ENCODE assay signal across 30 mouse cellular contexts in genomic region chr19:25514986-25515530, GRCm38 (mm10). TPM values are rescaled to one million over a fixed set of nuclear protein-coding genes. Genes with fewer than 3 reads are reported as not detected.
DNase-seq lines count a peak whose midpoint lies in the region; ATAC-seq and TF ChIP-seq lines count a peak whose summit lies in the region.
"Had no signal": no experiment of that assay in that cellular context is flagged by ENCODE, and none has a peak within 500 bp of the region (broad histone marks: within the 10 kb centered on the region; RNA-seq: fewer than 3 reads in every experiment).

No protein-coding gene starts in this region.

- ATAC-seq in hindbrain, embryonic 11.5 days (ENCODE audit: low FRiP score), result no peak
- ATAC-seq in intestine, embryonic 15.5 days, result peak; percentile 90
- ATAC-seq: forebrain, embryonic 15.5 days had no signal

- no peak overlapping the region for H3K4me3 ChIP-seq in hindbrain, embryonic 10.5 days
- no peak overlapping the region for H3K4me3 ChIP-seq in hindbrain, embryonic 11.5 days (ENCODE audit: low read depth, low read length)
- 0 out of 2 replicates have a peak overlapping the region, but pooled peaks have one; percentile 26 for H3K4me3 ChIP-seq in E14TG2a.4 (replicated peaks; ENCODE audit: low read length)
- no peak overlapping the region for H3K4me3 ChIP-seq in intestine, embryonic 15.5 days (replicated peaks)
- H3K4me3 ChIP-seq: embryonic facial prominence, embryonic 15.5 days; forebrain, embryonic 15.5 days; heart, embryonic 10.5 days; kidney, embryonic 15.5 days; left cerebral cortex, adult 2 months; liver, embryonic 13.5 days; neural tube, embryonic 12.5 days had no signal

- peaks cover 8% of the 10 kb centered on the region for H3K4me1 ChIP-seq in hindbrain, embryonic 10.5 days (replicated peaks)
- H3K4me1 ChIP-seq in hindbrain, embryonic 11.5 days (replicated peaks; ENCODE audit: control insufficient read depth, insufficient read depth, low read length), result no peaks in the 10 kb centered on the region
- H3K4me1 ChIP-seq in E14TG2a.4 (replicated peaks; ENCODE audit: low read depth, low read length), result peaks cover 38% of the 10 kb centered on the region
- H3K4me1 ChIP-seq in intestine, embryonic 15.5 days (replicated peaks), result 0 out of 2 replicates have a peak, but pooled peaks cover 3% of the 10 kb centered on the region
- H3K4me1 ChIP-seq: embryonic facial prominence, embryonic 15.5 days; forebrain, embryonic 15.5 days; kidney, embryonic 15.5 days; liver, embryonic 13.5 days; neural tube, embryonic 12.5 days had no signal

- no peak overlapping the region for H3K27ac ChIP-seq in hindbrain, embryonic 10.5 days
- no peak overlapping the region for H3K27ac ChIP-seq in hindbrain, embryonic 11.5 days (ENCODE audit: low read depth, low read length)
- no peak overlapping the region for H3K27ac ChIP-seq in intestine, embryonic 15.5 days
- H3K27ac ChIP-seq: embryonic facial prominence, embryonic 15.5 days; forebrain, embryonic 15.5 days; heart, embryonic 10.5 days; hindbrain, embryonic 14.5 days; kidney, embryonic 15.5 days; left cerebral cortex, adult 2 months; liver, embryonic 13.5 days; neural tube, embryonic 12.5 days had no signal

- peak; percentile 3 for DNase-seq in hindbrain, embryonic 10.5 days (ENCODE audit: low spot score)
- no peak for DNase-seq in hindbrain, embryonic 11.5 days (ENCODE audit: low spot score)
- peak; percentile 24 for DNase-seq in ES-CJ7 (ENCODE audit: low read depth, low spot score)
- DNase-seq in urinary bladder, postnatal 36 days (ENCODE audit: low spot score in 2 of 2), result no peak
- no peak for DNase-seq in Muller cell, postnatal 12 days (ENCODE audit: inconsistent ontology term)
- DNase-seq: adrenal gland, adult 2 months; B cell, adult 2 months; cerebellum, adult 11 months; cerebellum, adult 9-11 months; heart, postnatal 14 days; kidney, adult 11 months; layer of hippocampus, adult 9-11 months; liver, embryonic 13.5 days; lung, adult 2 months; midbrain, embryonic 14.5 days; right cerebral cortex, postnatal 14 days; thymus, adult 2 months; thymus, postnatal 4 days had no signal

- WGBS in hindbrain, embryonic 10.5 days, result 24% methylated on average over 12 of the region's 12 CpGs
- 30% methylated on average over 12 of the region's 12 CpGs for WGBS in hindbrain, embryonic 11.5 days
- 36% methylated on average over 12 of the region's 12 CpGs for WGBS in intestine, embryonic 15.5 days

- peaks cover 37% of the 10 kb centered on the region for H3K27me3 ChIP-seq in hindbrain, embryonic 10.5 days (ENCODE audit: insufficient read depth, poor library complexity, severe bottlenecking)
- no peaks in the 10 kb centered on the region; the same call in 1 of the 2 replicates for H3K27me3 ChIP-seq in hindbrain, embryonic 11.5 days (ENCODE audit: control insufficient read depth, insufficient read depth, low read length)
- H3K27me3 ChIP-seq in E14TG2a.4 (ENCODE audit: insufficient read depth, low read length), result peaks cover 26% of the 10 kb centered on the region
- peaks cover 8% of the 10 kb centered on the region for H3K27me3 ChIP-seq in intestine, embryonic 15.5 days (replicated peaks)
- H3K27me3 ChIP-seq: CH12.LX; forebrain, embryonic 15.5 days had no signal

- TF ChIP-seq CTCF in E14TG2a.4 (conservative IDR thresholded peaks at IDR 0.05; ENCODE audit: low read length), result no peak

- H3K36me3 ChIP-seq in hindbrain, embryonic 10.5 days, result no peaks in the 10 kb centered on the region
- no peaks in the 10 kb centered on the region for H3K36me3 ChIP-seq in hindbrain, embryonic 11.5 days (ENCODE audit: control insufficient read depth, insufficient read depth, low read length)
- H3K36me3 ChIP-seq in E14TG2a.4 (ENCODE audit: insufficient read depth, low read length), result peaks cover 11% of the 10 kb centered on the region
- H3K36me3 ChIP-seq in intestine, embryonic 15.5 days, result no peaks in the 10 kb centered on the region
- H3K36me3 ChIP-seq: embryonic facial prominence, embryonic 15.5 days; forebrain, embryonic 15.5 days; heart, embryonic 10.5 days; kidney, embryonic 15.5 days; liver, embryonic 13.5 days; neural tube, embryonic 12.5 days had no signal

- H3K9me3 ChIP-seq in hindbrain, embryonic 10.5 days, result no peaks in the 10 kb centered on the region
- H3K9me3 ChIP-seq in hindbrain, embryonic 11.5 days (ENCODE audit: control insufficient read depth, low read length), result no peaks in the 10 kb centered on the region
- H3K9me3 ChIP-seq in E14TG2a.4 (ENCODE audit: low read length), result no peaks in the 10 kb centered on the region
- no peaks in the 10 kb centered on the region for H3K9me3 ChIP-seq in intestine, embryonic 15.5 days
- H3K9me3 ChIP-seq: embryonic facial prominence, embryonic 15.5 days; forebrain, embryonic 15.5 days; heart, embryonic 10.5 days; kidney, embryonic 15.5 days; liver, embryonic 13.5 days; neural tube, embryonic 12.5 days had no signal

- no peak overlapping the region for H3K4me2 ChIP-seq in hindbrain, embryonic 11.5 days (replicated peaks; ENCODE audit: low read depth, low read length)
- H3K4me2 ChIP-seq in intestine, embryonic 15.5 days (replicated peaks), result no peak overlapping the region
- H3K4me2 ChIP-seq: embryonic facial prominence, embryonic 15.5 days; forebrain, embryonic 15.5 days; hindbrain, embryonic 14.5 days; kidney, embryonic 15.5 days; liver, embryonic 13.5 days; neural tube, embryonic 12.5 days had no signal

- H3K9ac ChIP-seq in hindbrain, embryonic 11.5 days (ENCODE audit: low read depth, low read length), result no peak overlapping the region
- H3K9ac ChIP-seq in intestine, embryonic 15.5 days, result no peak overlapping the region
- H3K9ac ChIP-seq: embryonic facial prominence, embryonic 15.5 days; forebrain, embryonic 15.5 days; hindbrain, embryonic 14.5 days; kidney, embryonic 15.5 days; liver, embryonic 13.5 days; neural tube, embryonic 12.5 days had no signal

RNA-seq across cellular contexts. Expression of gene Dmrt1, which starts 9.6 kb away (rescaled TPM):
- not detected in 2 replicates for polyA plus RNA-seq in hindbrain, embryonic 10.5 days (2016; fragmentation: Nextera tagmentation; extraction: Ambion mirVana)
- polyA plus RNA-seq in hindbrain, embryonic 11.5 days (2014; fragmentation: Nextera tagmentation; extraction: Ambion mirVana), result 0.06 and 0.15 TPM in 2 replicates
- polyA plus RNA-seq in intestine, embryonic 15.5 days (2015; fragmentation: Nextera tagmentation; extraction: Ambion mirVana), result not detected in 2 replicates
- polyA plus RNA-seq: adrenal gland, adult 2 months; cortical plate, adult 2 months; gonadal fat pad, adult 2 months; heart, embryonic 10.5 days; hindbrain, embryonic 14.5 days; kidney, embryonic 15.5 days; liver, embryonic 13.5 days; lung, adult 2 months; midbrain, embryonic 14.5 days; thymus, adult 2 months had no signal

Comparison
In these comparisons a context has a peak if more than half of its experiments do, and no peak if none do; other contexts are left out.
1. DNase-seq: peak in hindbrain, embryonic 10.5 days (single experiment) and ES-CJ7 (single experiment); none in hindbrain, embryonic 11.5 days (single experiment), urinary bladder, postnatal 36 days (0 of 2) and Muller cell, postnatal 12 days (single experiment).